Comparison of ENCODE assay signal across 30 mouse cellular contexts in the genomic region with DNA sequence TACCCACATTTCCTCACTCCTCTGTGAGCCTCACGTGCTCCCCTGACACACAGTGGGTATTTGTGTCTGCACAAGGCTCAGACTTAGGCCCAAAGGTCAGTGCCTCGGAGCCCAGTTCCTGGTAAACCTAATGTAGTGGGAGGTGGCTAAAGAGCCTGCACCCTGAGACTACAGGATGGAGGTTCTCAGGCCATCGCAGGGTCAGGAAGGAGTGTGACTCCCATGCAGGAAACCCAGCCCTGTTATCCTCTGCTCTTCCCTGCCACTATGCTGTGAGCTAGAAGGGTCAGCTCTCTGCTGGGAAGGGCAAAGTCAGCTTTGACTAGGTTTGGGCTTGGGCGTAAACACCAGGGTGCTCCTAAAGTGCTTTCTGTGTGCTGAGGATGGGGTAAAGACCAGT. TPM values are rescaled to one million over a fixed set of nuclear protein-coding genes. Genes with fewer than 3 reads are reported as not detected.
DNase-seq lines count a peak whose midpoint lies in the region; ATAC-seq and TF ChIP-seq lines count a peak whose summit lies in the region.
"Had no signal": no experiment of that assay in that cellular context is flagged by ENCODE, and none has a peak within 500 bp of the region (broad histone marks: within the 10 kb centered on the region; RNA-seq: fewer than 3 reads in every experiment).

No protein-coding gene starts in this region.

- peak; percentile 50 for ATAC-seq in liver, embryonic 11.5 days (replicated peaks; ENCODE audit: low FRiP score)
- no peak for ATAC-seq in liver, postnatal 0 days
- 0 out of 2 replicates have a peak, but pooled peaks have one; percentile 6 for ATAC-seq in midbrain, embryonic 12.5 days (ENCODE audit: low FRiP score, low read depth)
- ATAC-seq: activated CD4-positive, CD25-positive, alpha-beta regulatory T cell, adult 4 months; forebrain, embryonic 13.5 days; forebrain, embryonic 16.5 days; hindbrain, embryonic 16.5 days had no signal

- H3K4me1 ChIP-seq in heart, adult 2 months (ENCODE audit: control insufficient read depth, insufficient read depth, low read length): no peaks in the 10 kb centered on the region
- no peaks in the 10 kb centered on the region; the same call in 1 of the 2 replicates for H3K4me1 ChIP-seq in liver, embryonic 11.5 days (replicated peaks; ENCODE audit: control insufficient read depth, insufficient read depth, low read length)
- no peaks in the 10 kb centered on the region for H3K4me1 ChIP-seq in liver, postnatal 0 days (ENCODE audit: insufficient read depth)
- no peaks in the 10 kb centered on the region for H3K4me1 ChIP-seq in midbrain, embryonic 12.5 days
- H3K4me1 ChIP-seq in midbrain, embryonic 10.5 days: no peaks in the 10 kb centered on the region
- H3K4me1 ChIP-seq: forebrain, embryonic 10.5 days; forebrain, embryonic 13.5 days; heart, embryonic 15.5 days; hindbrain, embryonic 10.5 days; hindbrain, embryonic 13.5 days had no signal

- intact Hi-C loops in heart, adult 2 months (cut with DNase I): no loop called here

- no peak for TF ChIP-seq POLR2A in heart, adult 2 months (IDR thresholded peaks at IDR 0.05; ENCODE audit: insufficient read depth, low read depth, low read length)

- no peaks in the 10 kb centered on the region for H3K9me3 ChIP-seq in liver, embryonic 11.5 days (ENCODE audit: control insufficient read depth, low read length)
- no peaks in the 10 kb centered on the region for H3K9me3 ChIP-seq in liver, postnatal 0 days (ENCODE audit: low read length)
- no peaks in the 10 kb centered on the region for H3K9me3 ChIP-seq in midbrain, embryonic 12.5 days
- no peaks in the 10 kb centered on the region for H3K9me3 ChIP-seq in midbrain, embryonic 10.5 days (replicated peaks)
- H3K9me3 ChIP-seq: forebrain, embryonic 10.5 days; forebrain, embryonic 13.5 days; heart, embryonic 12.5 days; heart, embryonic 15.5 days; hindbrain, embryonic 10.5 days; hindbrain, embryonic 13.5 days had no signal

- no peaks in the 10 kb centered on the region for H3K36me3 ChIP-seq in heart, adult 2 months (ENCODE audit: control insufficient read depth, insufficient read depth, low read length)
- peaks cover 14% of the 10 kb centered on the region; the same call in 1 of the 2 replicates for H3K36me3 ChIP-seq in liver, embryonic 11.5 days (ENCODE audit: control insufficient read depth, insufficient read depth, low read length)
- peaks cover 13% of the 10 kb centered on the region for H3K36me3 ChIP-seq in liver, postnatal 0 days (replicated peaks; ENCODE audit: insufficient read depth, low read length)
- peaks cover 90% of the 10 kb centered on the region for H3K36me3 ChIP-seq in midbrain, embryonic 12.5 days
- H3K36me3 ChIP-seq in midbrain, embryonic 10.5 days: peaks cover 95% of the 10 kb centered on the region

- DNase-seq in heart, adult 11 months: peak; percentile 68
- DNase-seq in heart, adult 2 months: no peak
- no peak for DNase-seq in liver, embryonic 11.5 days (ENCODE audit: low spot score)
- no peak for DNase-seq in liver, postnatal 0 days
- no peak for DNase-seq in midbrain, embryonic 10.5 days (ENCODE audit: low spot score)
- DNase-seq: adrenal gland, adult 8-10 months; adrenal gland, postnatal 25 days; cerebellum, adult 11-12 months; cerebellum, adult 9-10 months; cerebellum, postnatal 14 days; gastrocnemius, postnatal 10 days; gastrocnemius, postnatal 36 days; heart, postnatal 10 days; heart, postnatal 36 days had no signal

- 64% methylated on average over 4 of the region's 4 CpGs for WGBS in heart, adult 2 months
- 75% methylated on average over 4 of the region's 4 CpGs for WGBS in liver, embryonic 11.5 days
- WGBS in liver, postnatal 0 days (ENCODE audit: insufficient replicate concordance): 76% methylated on average over 4 of the region's 4 CpGs
- 91% methylated on average over 4 of the region's 4 CpGs for WGBS in midbrain, embryonic 12.5 days
- WGBS in midbrain, embryonic 10.5 days: 86% methylated on average over 4 of the region's 4 CpGs

- no peak for TF ChIP-seq CTCF in heart, adult 2 months (IDR thresholded peaks at IDR 0.05)
- no peak for TF ChIP-seq CTCF in liver, postnatal 0 days (IDR thresholded peaks at IDR 0.05; ENCODE audit: low read depth)

- TF ChIP-seq EP300 in heart, adult 2 months (IDR thresholded peaks at IDR 0.05; ENCODE audit: insufficient read depth, low read depth, low read length): no peak
- TF ChIP-seq EP300 in liver, postnatal 0 days (IDR thresholded peaks at IDR 0.05; ENCODE audit: low read depth): no peak

- no peak overlapping the region for H3K27ac ChIP-seq in heart, adult 2 months
- H3K27ac ChIP-seq in liver, embryonic 11.5 days (ENCODE audit: low read depth, low read length): no peak overlapping the region
- no peak overlapping the region for H3K27ac ChIP-seq in liver, postnatal 0 days (ENCODE audit: low read depth)
- no peak overlapping the region for H3K27ac ChIP-seq in midbrain, embryonic 12.5 days (replicated peaks)
- no peak overlapping the region for H3K27ac ChIP-seq in midbrain, embryonic 10.5 days (replicated peaks)
- H3K27ac ChIP-seq: forebrain, embryonic 10.5 days; forebrain, embryonic 13.5 days; heart, embryonic 15.5 days; hindbrain, embryonic 10.5 days; hindbrain, embryonic 13.5 days had no signal

- H3K4me2 ChIP-seq in liver, embryonic 11.5 days: no peak overlapping the region
- H3K4me2 ChIP-seq in liver, postnatal 0 days (ENCODE audit: low read depth, low read length): no peak overlapping the region
- no peak overlapping the region for H3K4me2 ChIP-seq in midbrain, embryonic 12.5 days (replicated peaks)
- H3K4me2 ChIP-seq: forebrain, embryonic 13.5 days; heart, embryonic 12.5 days; heart, embryonic 15.5 days; hindbrain, embryonic 13.5 days had no signal

- no peaks in the 10 kb centered on the region for H3K79me2 ChIP-seq in heart, adult 2 months (replicated peaks; ENCODE audit: control insufficient read depth, insufficient read depth, low read length)

- H3K27me3 ChIP-seq in heart, adult 2 months (ENCODE audit: control insufficient read depth, insufficient read depth, low read length): no peaks in the 10 kb centered on the region
- H3K27me3 ChIP-seq in liver, embryonic 11.5 days (replicated peaks; ENCODE audit: control insufficient read depth, insufficient read depth, low read length): no peaks in the 10 kb centered on the region
- no peaks in the 10 kb centered on the region for H3K27me3 ChIP-seq in liver, postnatal 0 days (ENCODE audit: insufficient read depth, low read length)
- no peaks in the 10 kb centered on the region for H3K27me3 ChIP-seq in midbrain, embryonic 12.5 days
- no peaks in the 10 kb centered on the region for H3K27me3 ChIP-seq in midbrain, embryonic 10.5 days (ENCODE audit: low read depth, poor library complexity, severe bottlenecking)
- H3K27me3 ChIP-seq: forebrain, embryonic 13.5 days; heart, embryonic 12.5 days; heart, embryonic 15.5 days; hindbrain, embryonic 13.5 days had no signal

- H3K9ac ChIP-seq in heart, adult 2 months (ENCODE audit: low read depth, low read length): no peak overlapping the region
- H3K9ac ChIP-seq in liver, embryonic 11.5 days (ENCODE audit: low read depth, low read length): no peak overlapping the region
- no peak overlapping the region for H3K9ac ChIP-seq in liver, postnatal 0 days (replicated peaks)
- no peak overlapping the region for H3K9ac ChIP-seq in midbrain, embryonic 12.5 days (replicated peaks)
- H3K9ac ChIP-seq: forebrain, embryonic 13.5 days; heart, embryonic 12.5 days; heart, embryonic 15.5 days; hindbrain, embryonic 13.5 days had no signal

- no peak overlapping the region for H3K4me3 ChIP-seq in heart, adult 2 months
- H3K4me3 ChIP-seq in liver, embryonic 11.5 days (ENCODE audit: low read depth, low read length): no peak overlapping the region
- no peak overlapping the region for H3K4me3 ChIP-seq in liver, postnatal 0 days (ENCODE audit: low read depth, low read length)
- H3K4me3 ChIP-seq in midbrain, embryonic 12.5 days: no peak overlapping the region
- H3K4me3 ChIP-seq in midbrain, embryonic 10.5 days: no peak overlapping the region
- H3K4me3 ChIP-seq: forebrain, embryonic 10.5 days; forebrain, embryonic 13.5 days; heart, embryonic 12.5 days; heart, embryonic 15.5 days; hindbrain, embryonic 10.5 days; hindbrain, embryonic 13.5 days had no signal

RNA-seq across cellular contexts. Expression of a gene that starts 9.0 kb away (rescaled TPM):
- 1 to 10 TPM; 3.5 to 4.5 TPM for total RNA-seq in heart, adult 2 months (2021)
- 10.0 and 12.0 TPM in 2 replicates for polyA plus RNA-seq in heart, adult 2 months (2012; rRNA removed)
- polyA plus RNA-seq in liver, embryonic 11.5 days (2014; fragmentation: Nextera tagmentation; extraction: Ambion mirVana): 17.8 and 17.9 TPM in 2 replicates
- 3.6 and 4.0 TPM in 2 replicates for polyA plus RNA-seq in liver, postnatal 0 days (2015; fragmentation: Nextera tagmentation; extraction: Ambion mirVana)
- 33.6 and 36.4 TPM in 2 replicates for polyA plus RNA-seq in midbrain, embryonic 12.5 days (2016; fragmentation: Nextera tagmentation; extraction: Ambion mirVana)
- 31.4 and 40.0 TPM in 2 replicates for polyA plus RNA-seq in midbrain, embryonic 10.5 days (2016; fragmentation: Nextera tagmentation; extraction: Ambion mirVana)

RNA-seq across cellular contexts. Expression of a gene that starts 17.0 kb away (rescaled TPM):
- total RNA-seq in heart, adult 2 months (2021): not detected
- not detected in 2 replicates for polyA plus RNA-seq in heart, adult 2 months (2012; rRNA removed)
- not detected in 2 replicates for polyA plus RNA-seq in liver, embryonic 11.5 days (2014; fragmentation: Nextera tagmentation; extraction: Ambion mirVana)
- polyA plus RNA-seq in liver, postnatal 0 days (2015; fragmentation: Nextera tagmentation; extraction: Ambion mirVana): not detected in 2 replicates
- not detected in 2 replicates for polyA plus RNA-seq in midbrain, embryonic 12.5 days (2016; fragmentation: Nextera tagmentation; extraction: Ambion mirVana)
- not detected in 2 replicates for polyA plus RNA-seq in midbrain, embryonic 10.5 days (2016; fragmentation: Nextera tagmentation; extraction: Ambion mirVana)
- total RNA-seq: adrenal gland, adult 8-10 months; adrenal gland, postnatal 25 days; gastrocnemius, adult 18-20 months; gastrocnemius, postnatal 10 days; gastrocnemius, postnatal 36 days; granulocyte monocyte progenitor cell, adult 5-6 weeks; heart, postnatal 10 days; heart, postnatal 36 days had no signal
- polyA plus RNA-seq: activated CD4-positive, CD25-positive, alpha-beta regulatory T cell, adult 4 months; brain, embryonic 14.5 days; embryonic facial prominence, embryonic 11.5 days; embryonic facial prominence, embryonic 14.5 days; forebrain, embryonic 10.5 days; forebrain, embryonic 13.5 days; forebrain, embryonic 16.5 days; heart, embryonic 12.5 days; heart, embryonic 15.5 days; hindbrain, embryonic 10.5 days; hindbrain, embryonic 13.5 days; hindbrain, embryonic 16.5 days had no signal

RNA-seq across cellular contexts. Expression of a gene that starts 40.4 kb away (rescaled TPM):
- not detected for total RNA-seq in heart, adult 2 months (2021)
- not detected in 2 replicates for polyA plus RNA-seq in heart, adult 2 months (2012; rRNA removed)
- not detected in 2 replicates for polyA plus RNA-seq in liver, embryonic 11.5 days (2014; fragmentation: Nextera tagmentation; extraction: Ambion mirVana)
- polyA plus RNA-seq in liver, postnatal 0 days (2015; fragmentation: Nextera tagmentation; extraction: Ambion mirVana): not detected in 2 replicates
- not detected in 2 replicates for polyA plus RNA-seq in midbrain, embryonic 12.5 days (2016; fragmentation: Nextera tagmentation; extraction: Ambion mirVana)
- polyA plus RNA-seq in midbrain, embryonic 10.5 days (2016; fragmentation: Nextera tagmentation; extraction: Ambion mirVana): not detected in 2 replicates
- total RNA-seq: adrenal gland, adult 8-10 months; adrenal gland, postnatal 25 days; ES-E14; gastrocnemius, adult 18-20 months; gastrocnemius, postnatal 10 days; gastrocnemius, postnatal 36 days; granulocyte monocyte progenitor cell, adult 5-6 weeks; heart, postnatal 10 days; heart, postnatal 36 days had no signal
- polyA plus RNA-seq: activated CD4-positive, CD25-positive, alpha-beta regulatory T cell, adult 4 months; brain, embryonic 14.5 days; embryonic facial prominence, embryonic 11.5 days; embryonic facial prominence, embryonic 14.5 days; forebrain, embryonic 10.5 days; forebrain, embryonic 13.5 days; forebrain, embryonic 16.5 days; heart, embryonic 12.5 days; heart, embryonic 15.5 days; hindbrain, embryonic 10.5 days; hindbrain, embryonic 13.5 days; hindbrain, embryonic 16.5 days had no signal
